Mouse (Mus musculus): ENCODE measurements at regions not wholly inside any gene's neighbourhood (a gene's known extent, or its start where the extent isn't known, plus 50 kb on each side); places are given as distances from the start of the nearest gene placed in this dataset.
A peak's percentile ranks its signal among the peaks of the same experiment; 100 is the strongest.

GRCm38 (mm10) chr10:111654364-111655226 lies 148.5 kb downstream of the Phlda1 start:
- Histone ChIP-seq H3K9ac (ENCODE audit: control insufficient read depth, low read depth, low read length, poor library complexity, severe bottlenecking) (no peak overlapping the region), H3K27me3 (ENCODE audit: control insufficient read depth in 1 of 2, insufficient read depth in 2 of 2, low read length in 2 of 2) (no peaks in the 10 kb centered on the region; a peak in 1 of 4 replicates), H3K27ac (ENCODE audit: control insufficient read depth, low read depth, low read length) (no peak overlapping the region), H3K79me2 (ENCODE audit: control insufficient read depth, insufficient read depth, low read length, poor library complexity) (no peaks in the 10 kb centered on the region), H3K36me3 (ENCODE audit: control insufficient read depth in 1 of 2, insufficient read depth in 2 of 2, low read length in 2 of 2) (no peaks in the 10 kb centered on the region), H3K4me1 (ENCODE audit: control insufficient read depth in 1 of 2, insufficient read depth in 2 of 2, low read length in 2 of 2) (no peaks in the 10 kb centered on the region), H3K4me3 (ENCODE audit: control insufficient read depth in 1 of 2, insufficient read depth in 1 of 2, low read depth in 2 of 2, low read length in 2 of 2) (no peak overlapping the region), H3K9me3 (replicated peaks; ENCODE audit: insufficient read depth, low read length) (no peaks in the 10 kb centered on the region)
- DNase-seq (ENCODE audit: low read depth, low spot score): peak; percentile 21
- TF ChIP-seq BHLHE40 (IDR thresholded peaks at IDR 0.05; ENCODE audit: borderline replicate concordance, low read depth, low read length): no peak
- TF ChIP-seq RAD21 (IDR thresholded peaks at IDR 0.05; ENCODE audit: low read depth, low read length): no peak
- TF ChIP-seq TAL1 (IDR thresholded peaks at IDR 0.05; ENCODE audit: low read length): no peak
- no peak for TF ChIP-seq MXI1 (IDR thresholded peaks at IDR 0.05; ENCODE audit: low read depth, low read length)
- TF ChIP-seq USF2 (IDR thresholded peaks at IDR 0.05; ENCODE audit: borderline replicate concordance in 1 of 2, insufficient read depth in 1 of 2, low read depth in 1 of 2, low read length in 2 of 2): no peak
- no peak for TF ChIP-seq CHD1 (IDR thresholded peaks at IDR 0.05; ENCODE audit: low read depth, low read length)
- no peak for TF ChIP-seq USF1 (IDR thresholded peaks at IDR 0.05; ENCODE audit: low read depth, low read length)
- no peak for TF ChIP-seq KAT2A (conservative IDR thresholded peaks at IDR 0.05; ENCODE audit: low read depth, low read length)
- no peak for TF ChIP-seq JUND (IDR thresholded peaks at IDR 0.05; ENCODE audit: low read depth, low read length)
- no peak for TF ChIP-seq ZC3H11A (IDR thresholded peaks at IDR 0.05; ENCODE audit: low read depth, low read length)
- no peak for TF ChIP-seq ELF1 (IDR thresholded peaks at IDR 0.05; ENCODE audit: low read depth, low read length)

GRCm38 (mm10) chr10:111658828-111659227 lies 152.7 kb downstream of the Phlda1 start:
- TF ChIP-seq CHD1 (IDR thresholded peaks at IDR 0.05; ENCODE audit: low read depth, low read length) (no peak), KAT2A (conservative IDR thresholded peaks at IDR 0.05; ENCODE audit: low read depth, low read length) (no peak), UBTF (IDR thresholded peaks at IDR 0.05; ENCODE audit: borderline replicate concordance, insufficient read depth, low read depth, low read length) (no peak)
- no peaks in the 10 kb centered on the region for H3K4me1 ChIP-seq (ENCODE audit: control insufficient read depth in 1 of 2, insufficient read depth in 2 of 2, low read length in 2 of 2)
- no peak overlapping the region for H3K4me3 ChIP-seq (ENCODE audit: control insufficient read depth in 1 of 2, insufficient read depth in 1 of 2, low read depth in 2 of 2, low read length in 2 of 2)
- no peak overlapping the region for H3K27ac ChIP-seq (ENCODE audit: control insufficient read depth, low read depth, low read length)
- no peaks in the 10 kb centered on the region; a peak in 1 of 4 replicates for H3K27me3 ChIP-seq (ENCODE audit: control insufficient read depth in 1 of 2, insufficient read depth in 2 of 2, low read length in 2 of 2)
- no peak for DNase-seq (ENCODE audit: low read depth, low spot score)
- no peaks in the 10 kb centered on the region; a peak in 1 of 4 replicates for H3K36me3 ChIP-seq (ENCODE audit: control insufficient read depth in 1 of 2, insufficient read depth in 2 of 2, low read length in 2 of 2)
- no peak overlapping the region for H3K9ac ChIP-seq (ENCODE audit: control insufficient read depth, low read depth, low read length, poor library complexity, severe bottlenecking)
- H3K9me3 ChIP-seq (replicated peaks; ENCODE audit: insufficient read depth, low read length): no peaks in the 10 kb centered on the region
- H3K79me2 ChIP-seq (ENCODE audit: control insufficient read depth, insufficient read depth, low read length, poor library complexity): no peaks in the 10 kb centered on the region

Data from MEL (cell line).